Mouse (Mus musculus): ENCODE results near the gene Hist1h4j.

Hist1h4j gene

GRCm38 (mm10) chr13:21727948-21728572 lies 6.8 kb upstream of the Hist1h4j start:
- peak; percentile 72 for DNase-seq (ENCODE audit: low spot score)

DNA sequence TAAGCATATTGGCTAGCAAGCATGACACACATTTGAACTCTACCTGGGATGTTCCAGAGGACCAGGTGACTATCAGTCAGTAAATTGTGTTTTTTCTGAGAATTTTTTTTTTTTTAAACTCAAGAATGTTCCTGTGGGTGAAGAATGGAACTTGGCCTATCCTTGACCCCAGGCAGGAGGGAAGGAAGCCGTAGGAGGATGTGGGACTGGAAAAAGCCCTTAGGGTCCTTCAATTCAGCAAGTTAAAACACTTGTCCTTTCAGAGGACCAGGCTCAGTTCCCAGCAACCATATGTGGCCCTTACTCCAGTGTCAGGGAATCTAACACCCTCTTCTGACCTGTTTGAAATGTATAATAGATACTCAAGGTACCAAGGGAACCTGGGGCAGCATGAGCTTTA lies 5.3 kb upstream of the Hist1h4j start:
- no peak for DNase-seq (ENCODE audit: low spot score)

DNA sequence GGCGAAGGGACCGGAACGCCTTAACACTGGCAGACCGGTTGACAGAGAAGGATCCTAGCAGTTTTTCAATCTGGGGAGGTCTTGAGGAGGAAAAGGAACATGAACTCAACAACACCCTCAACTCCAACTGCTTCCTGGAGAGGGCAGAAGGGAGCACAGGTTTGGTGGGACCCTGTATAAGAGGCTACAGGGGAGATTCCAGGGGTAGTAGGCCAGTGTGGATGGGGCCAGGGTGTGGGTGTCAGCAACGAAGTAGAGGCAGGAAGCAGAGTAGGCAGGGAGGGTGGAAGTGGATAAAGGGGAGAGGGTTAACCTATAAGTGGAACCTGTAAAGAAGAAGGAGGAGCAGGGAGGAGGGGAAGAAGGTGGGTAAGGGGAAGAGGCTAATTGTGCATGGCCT lies 1.4 kb upstream of the Hist1h4j start:
- DNase-seq (ENCODE audit: low spot score) = peak; percentile 64

DNA sequence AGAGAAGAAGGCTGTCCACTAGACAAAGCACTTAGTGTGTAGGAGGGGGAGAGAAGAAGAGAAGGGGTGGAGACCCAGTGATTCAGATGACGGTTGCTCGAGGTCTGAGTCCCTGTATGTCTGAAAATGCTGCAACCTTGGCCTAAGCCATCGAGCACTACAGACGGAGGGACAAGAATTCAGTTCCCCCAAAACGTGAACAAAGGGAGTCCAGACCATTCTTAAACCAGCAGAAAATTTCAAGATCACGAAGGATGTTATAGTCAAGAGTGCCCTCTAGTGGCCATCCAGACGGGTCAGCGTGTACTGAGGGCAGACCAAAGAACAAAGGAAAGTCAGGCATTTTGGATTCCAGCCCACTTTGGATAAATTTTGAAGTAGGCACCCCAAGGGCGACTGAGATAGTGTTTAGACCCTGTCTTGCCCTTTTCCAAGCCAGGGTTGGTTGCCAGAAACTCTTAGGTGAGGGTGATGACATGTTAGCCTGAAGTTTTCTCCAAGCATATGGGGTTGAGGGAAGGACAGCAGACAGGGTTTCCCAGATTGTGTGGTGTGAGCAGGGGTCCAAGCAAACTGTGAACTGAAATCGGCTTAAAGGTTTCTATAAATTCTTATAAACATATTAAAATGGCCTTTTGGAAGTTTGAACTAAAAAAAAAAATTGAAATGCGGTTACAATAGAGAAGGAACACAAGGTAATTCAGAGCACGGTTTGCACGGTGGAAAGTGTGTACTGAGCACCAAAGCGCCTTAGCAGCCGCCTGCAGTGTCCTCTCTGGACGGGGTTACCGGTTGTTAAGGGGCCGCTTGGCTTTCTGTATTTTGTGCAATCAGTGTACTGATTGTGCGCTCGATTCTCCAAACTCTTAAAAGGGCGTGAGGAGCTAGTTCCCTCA lies 606 bp upstream of the Hist1h4j start:
- peak; percentile 95 for DNase-seq (ENCODE audit: low spot score)

- DNase-seq (ENCODE audit: low spot score) = no peak
These were observed 10.1 kb downstream of the Hist1h4j start for GRCm38 (mm10) chr13:21745006-21745405.

- peak; percentile 71 for DNase-seq (ENCODE audit: low spot score)
These were observed 14.7 kb downstream of the Hist1h4j start for GRCm38 (mm10) chr13:21749387-21750158.

DNA sequence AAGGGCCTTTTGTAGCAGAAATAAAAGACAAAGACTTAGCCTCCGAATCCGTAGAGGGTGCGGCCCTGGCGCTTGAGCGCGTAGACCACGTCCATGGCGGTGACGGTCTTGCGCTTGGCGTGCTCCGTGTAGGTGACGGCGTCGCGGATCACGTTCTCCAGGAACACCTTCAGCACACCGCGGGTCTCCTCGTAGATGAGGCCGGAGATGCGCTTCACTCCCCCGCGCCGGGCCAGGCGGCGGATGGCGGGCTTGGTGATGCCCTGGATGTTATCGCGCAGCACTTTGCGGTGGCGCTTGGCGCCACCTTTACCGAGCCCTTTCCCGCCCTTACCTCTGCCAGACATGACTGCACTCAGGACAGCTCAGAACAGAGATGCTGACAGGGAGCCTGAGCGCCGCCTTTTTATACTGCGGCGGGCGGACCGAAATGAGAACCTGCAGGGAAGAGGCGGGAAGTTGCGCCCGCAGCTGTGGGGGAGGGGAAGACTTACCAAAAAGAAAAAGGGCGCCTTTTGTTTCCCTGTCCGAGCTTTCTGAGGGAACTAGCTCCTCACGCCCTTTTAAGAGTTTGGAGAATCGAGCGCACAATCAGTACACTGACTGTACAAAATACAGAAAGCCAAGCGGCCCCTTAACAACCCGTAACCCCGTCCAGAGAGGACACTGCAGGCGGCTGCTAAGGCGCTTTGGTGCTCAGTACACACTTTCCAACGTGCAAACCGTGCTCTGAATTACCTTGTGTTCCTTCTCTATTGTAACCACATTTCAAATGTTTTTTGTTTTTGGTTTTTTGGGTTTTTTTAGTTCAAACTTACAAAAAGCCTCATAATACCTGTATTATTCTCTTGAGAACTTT lies 15.5 kb downstream of the Hist1h4j start, which contains the start of gene Hist1h4k:
Hist1h4k (minus strand) TSS at position 347 of the 859 bp plus-strand sequence.
- peak; percentile 91 for DNase-seq (ENCODE audit: low spot score)

GRCm38 (mm10) chr13:21751417-21751816 lies 16.6 kb downstream of the Hist1h4j start:
- DNase-seq (ENCODE audit: low spot score) = no peak

GRCm38 (mm10) chr13:21751827-21752226 lies 17.0 kb downstream of the Hist1h4j start:
- DNase-seq (ENCODE audit: low spot score) = no peak

DNA sequence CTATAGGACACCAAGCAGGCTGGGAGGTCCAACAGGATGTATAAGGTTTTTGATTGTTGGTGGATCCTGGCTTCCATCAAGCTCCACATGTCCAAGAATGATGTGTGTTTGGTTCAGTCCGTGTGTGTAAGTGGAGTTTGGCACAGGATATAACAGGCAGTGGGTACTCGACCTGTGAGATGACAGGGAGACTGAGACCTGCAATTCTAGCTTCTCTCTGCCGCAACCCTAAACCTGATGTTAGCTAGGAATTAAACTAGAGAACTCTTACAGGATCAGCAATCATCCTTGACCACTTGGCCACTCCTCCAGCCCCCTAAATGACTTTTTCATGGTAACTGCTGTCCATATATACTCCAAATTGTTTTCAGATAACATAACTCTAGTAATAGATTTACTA lies 17.5 kb downstream of the Hist1h4j start:
- DNase-seq (ENCODE audit: low spot score) = peak; percentile 48

DNA sequence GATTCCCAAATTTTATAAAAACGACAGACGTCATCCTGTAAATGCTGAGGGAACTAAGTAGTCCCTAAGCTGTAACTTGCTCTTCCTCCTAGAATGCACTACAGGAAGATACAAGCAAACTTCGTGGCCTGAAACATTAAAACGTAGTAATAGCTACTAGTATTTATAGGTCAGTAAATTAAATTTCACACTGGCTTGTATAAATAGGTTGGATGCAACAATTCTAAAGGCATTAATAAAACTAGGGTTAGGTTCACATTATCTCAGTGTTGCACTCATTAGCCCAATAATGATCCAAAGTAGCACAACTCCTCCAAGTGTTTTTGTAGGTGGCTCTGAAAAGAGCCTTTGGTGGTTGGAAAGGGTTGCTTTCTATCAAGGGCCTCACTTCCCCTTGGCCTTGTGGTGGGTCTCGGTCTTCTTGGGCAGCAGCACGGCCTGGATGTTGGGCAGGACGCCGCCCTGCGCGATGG lies 18.2 kb downstream of the Hist1h4j start:
- peak; percentile 31 for DNase-seq (ENCODE audit: low spot score)

DNA sequence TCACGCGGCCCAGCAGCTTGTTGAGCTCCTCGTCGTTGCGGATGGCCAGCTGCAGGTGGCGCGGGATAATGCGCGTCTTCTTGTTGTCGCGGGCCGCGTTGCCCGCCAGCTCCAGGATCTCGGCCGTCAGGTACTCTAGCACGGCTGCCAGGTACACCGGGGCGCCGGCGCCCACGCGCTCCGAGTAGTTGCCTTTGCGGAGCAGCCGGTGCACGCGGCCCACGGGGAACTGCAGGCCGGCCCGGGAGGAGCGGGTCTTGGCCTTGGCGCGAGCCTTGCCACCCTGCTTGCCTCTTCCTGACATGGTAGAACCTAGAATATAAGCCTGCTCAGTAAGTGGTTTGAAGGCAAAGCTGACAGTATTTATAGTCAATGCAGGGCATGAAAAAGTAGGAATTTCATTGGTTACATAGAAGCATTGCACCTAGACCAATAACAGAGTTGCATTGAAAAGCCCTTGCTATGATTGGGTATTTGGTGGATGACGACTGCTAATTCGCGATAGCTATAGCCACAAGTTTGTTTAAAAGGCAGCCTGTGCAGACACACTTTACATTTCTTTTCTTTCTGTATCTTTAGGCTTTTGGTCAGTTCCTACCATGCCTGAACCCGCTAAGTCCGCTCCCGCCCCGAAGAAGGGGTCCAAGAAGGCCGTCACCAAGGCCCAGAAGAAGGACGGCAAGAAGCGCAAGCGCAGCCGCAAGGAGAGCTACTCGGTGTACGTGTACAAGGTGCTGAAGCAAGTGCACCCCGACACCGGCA lies 18.8 kb downstream of the Hist1h4j start, which contains the start of the genes Hist1h2ak and Hist1h2bn:
Hist1h2ak (minus strand) TSS at position 304 of the 762 bp plus-strand sequence.
Hist1h2bn (plus strand) TSS at position 600 of the 762 bp plus-strand sequence.
- peak; percentile 94 for DNase-seq (ENCODE audit: low spot score)

DNA sequence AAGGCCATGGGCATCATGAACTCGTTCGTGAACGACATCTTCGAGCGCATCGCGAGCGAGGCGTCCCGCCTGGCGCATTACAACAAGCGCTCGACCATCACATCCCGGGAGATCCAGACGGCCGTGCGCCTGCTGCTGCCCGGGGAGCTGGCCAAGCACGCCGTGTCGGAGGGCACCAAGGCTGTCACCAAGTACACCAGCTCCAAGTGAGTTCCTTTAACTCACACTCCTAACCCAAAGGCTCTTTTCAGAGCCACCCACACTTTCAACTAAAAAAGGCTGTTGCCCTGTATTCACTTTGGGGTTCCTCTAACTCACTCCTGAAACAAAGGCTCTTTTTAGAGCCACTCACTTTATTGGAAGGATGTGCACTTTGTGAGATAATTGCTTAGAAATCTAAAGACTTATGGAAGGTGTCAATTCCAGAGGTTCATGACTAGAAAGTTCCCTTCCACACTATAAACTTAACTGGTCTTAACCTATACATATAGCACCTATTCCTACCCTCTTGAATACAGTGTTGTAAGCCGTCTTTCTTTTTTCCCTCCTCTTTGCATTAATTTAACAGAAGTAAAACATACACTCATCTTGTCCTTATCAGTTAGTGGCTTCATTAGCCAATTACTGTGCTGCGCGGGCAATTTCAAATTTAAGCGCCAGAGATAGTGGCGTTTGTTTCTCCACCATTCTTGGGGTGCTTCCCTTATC lies 19.6 kb downstream of the Hist1h4j start:
- DNase-seq (ENCODE audit: low spot score) = peak; percentile 56

GRCm38 (mm10) chr13:21755707-21756106 lies 20.8 kb downstream of the Hist1h4j start:
- no peak for DNase-seq (ENCODE audit: low spot score)

- DNase-seq (ENCODE audit: low spot score) = peak; percentile 94
These were observed 44.2 kb downstream of the Hist1h4j start for GRCm38 (mm10) chr13:21778814-21779766.

GRCm38 (mm10) chr13:21779767-21780731 lies 45.2 kb downstream of the Hist1h4j start, which contains the start of gene Hist1h1b:
Hist1h1b (minus strand) TSS chr13:21780625.
- peak; percentile 90 for DNase-seq (ENCODE audit: low spot score)

GRCm38 (mm10) chr13:21781021-21781555 lies 46.2 kb downstream of the Hist1h4j start:
- peak; percentile 18 for DNase-seq (ENCODE audit: low spot score)
